Mouse (Mus musculus) left cerebral cortex, postnatal 25 days (tissue): ENCODE results near the gene Zfhx3. TPM values are rescaled to one million over a fixed set of nuclear protein-coding genes. Genes with fewer than 3 reads are reported as not detected.

ENCODE experiments used
- DNase-seq, 2 experiments: peaks; one replicate each; pipeline ENCODE4 v3.0.0; 2022; ENCODE audit warnings: low spot score in 2 of 2, mixed read lengths in 1 of 2
- intact Hi-C: fragments of 180-260 bp; cut with DNase I; formaldehyde crosslinking; loops from one replicate; pipeline ENCODE4 v1.15.1; 2025
- total RNA-seq, 2 experiments: library from RNA; stranded (reverse); gene quantifications; 2 replicates each; pipeline ENCODE4 v1.2.3; 2021

Gene Zfhx3
- total RNA-seq, 2 experiments from 2014 or later: 4.1 to 7.0 TPM

GRCm38 (mm10) chr8:107986629-107987028 is 44.2 kb downstream of the Zfhx3 start:
- DNase-seq: peak; percentile 55 to 59
- intact Hi-C loops: no loop called here

- no peak for DNase-seq
- intact Hi-C loops: no loop called here
Measured at GRCm38 (mm10) chr8:107998874-107999273, 56.4 kb downstream of the Zfhx3 start.

GRCm38 (mm10) chr8:108011516-108011915 is 69.1 kb downstream of the Zfhx3 start:
- intact Hi-C loops: no loop called here
- DNase-seq: peak in 1 of 2 experiments; percentile 9

GRCm38 (mm10) chr8:108017727-108018126 is 75.3 kb downstream of the Zfhx3 start:
- intact Hi-C loops: no loop called here

GRCm38 (mm10) chr8:108019651-108020050 is 77.2 kb downstream of the Zfhx3 start:
- DNase-seq: no peak
- intact Hi-C loops: no loop called here

More at GRCm38 (mm10) chr8:108017727-108018126, 75.3 kb downstream of the Zfhx3 start:
- DNase-seq: no peak

GRCm38 (mm10) chr8:108022404-108022803 is 80.0 kb downstream of the Zfhx3 start:
- intact Hi-C loops: no loop called here

GRCm38 (mm10) chr8:108024331-108024730 is 81.9 kb downstream of the Zfhx3 start:
- intact Hi-C loops: no loop called here
- peak in 1 of 2 experiments; percentile 3 for DNase-seq

More at GRCm38 (mm10) chr8:108022404-108022803, 80.0 kb downstream of the Zfhx3 start:
- no peak for DNase-seq

- intact Hi-C loops: no loop called here
- no peak for DNase-seq
Measured at GRCm38 (mm10) chr8:108025249-108025648, 82.8 kb downstream of the Zfhx3 start.

- intact Hi-C loops: no loop called here
Measured at GRCm38 (mm10) chr8:108026557-108027440, 84.4 kb downstream of the Zfhx3 start.

GRCm38 (mm10) chr8:108027561-108028025 is 85.1 kb downstream of the Zfhx3 start:
- intact Hi-C loops: no loop called here

More at GRCm38 (mm10) chr8:108026557-108027440, 84.4 kb downstream of the Zfhx3 start:
- DNase-seq: no peak

GRCm38 (mm10) chr8:108028440-108028839 is 86.0 kb downstream of the Zfhx3 start:
- intact Hi-C loops: no loop called here

More at GRCm38 (mm10) chr8:108027561-108028025, 85.1 kb downstream of the Zfhx3 start:
- DNase-seq: no peak

GRCm38 (mm10) chr8:108031159-108031558 is 88.7 kb downstream of the Zfhx3 start:
- no peak for DNase-seq
- intact Hi-C loops: no loop called here

More at GRCm38 (mm10) chr8:108028440-108028839, 86.0 kb downstream of the Zfhx3 start:
- DNase-seq: no peak

GRCm38 (mm10) chr8:108034070-108034469 is 91.6 kb downstream of the Zfhx3 start:
- intact Hi-C loops: no loop called here
- DNase-seq: no peak

GRCm38 (mm10) chr8:108034726-108035125 is 92.3 kb downstream of the Zfhx3 start:
- no peak for DNase-seq
- intact Hi-C loops: no loop called here

- DNase-seq: no peak
- intact Hi-C loops: no loop called here
Measured at GRCm38 (mm10) chr8:108043618-108044017, 101.2 kb downstream of the Zfhx3 start.

GRCm38 (mm10) chr8:108044185-108044584 is 101.7 kb downstream of the Zfhx3 start:
- no peak for DNase-seq

GRCm38 (mm10) chr8:108056241-108056640 is 113.8 kb downstream of the Zfhx3 start:
- no peak for DNase-seq
- intact Hi-C loops: no loop called here

More at GRCm38 (mm10) chr8:108044185-108044584, 101.7 kb downstream of the Zfhx3 start:
- intact Hi-C loops: no loop called here

- intact Hi-C loops: no loop called here
- DNase-seq: no peak
Measured at GRCm38 (mm10) chr8:108061972-108062371, 119.5 kb downstream of the Zfhx3 start.

GRCm38 (mm10) chr8:108067111-108067510 is 124.7 kb downstream of the Zfhx3 start:
- DNase-seq: no peak
- intact Hi-C loops: no loop called here

GRCm38 (mm10) chr8:108068195-108068594 is 125.8 kb downstream of the Zfhx3 start:
- no peak for DNase-seq
- intact Hi-C loops: no loop called here

GRCm38 (mm10) chr8:108070438-108070837 is 128.0 kb downstream of the Zfhx3 start:
- no peak for DNase-seq
- intact Hi-C loops: no loop called here
